Mouse (Mus musculus) liver, embryonic 13.5 days (tissue): ENCODE measurements around the gene Rab23. TPM values are rescaled to one million over a fixed set of nuclear protein-coding genes. Genes with fewer than 3 reads are reported as not detected.

Source experiments
- ATAC-seq: fragments of 200-750 bp; cut with Nextera tagmentation; 2 replicates; pipeline ENCODE4 v1.8.0; 2017; ENCODE audit warnings: low read depth, mild to moderate bottlenecking, moderate number of reproducible peaks, moderate library complexity
- DNase-seq: peaks from one replicate; pipeline ENCODE4 v3.0.0; 2022
- H3K27ac ChIP-seq: fragments of 300-500 bp; sonication (generic); 2 replicates; pipeline ENCODE4 v1.5.1; 2015; ENCODE audit warnings: moderate library complexity, mild to moderate bottlenecking, inconsistent platforms
- H3K27me3 ChIP-seq: fragments of 300-500 bp; sonication (generic); 2 replicates; pipeline ENCODE4 v1.6.1; 2015; ENCODE audit warnings: mild to moderate bottlenecking, inconsistent platforms
- H3K36me3 ChIP-seq: fragments of 300-500 bp; sonication (generic); 2 replicates; pipeline ENCODE4 v1.6.1; 2015; ENCODE audit warnings: mild to moderate bottlenecking, inconsistent platforms
- H3K4me1 ChIP-seq: fragments of 300-500 bp; sonication (generic); replicated peaks from 2 replicates; pipeline ENCODE4 v1.6.1; 2015; ENCODE audit warnings: inconsistent platforms
- H3K4me2 ChIP-seq: fragments of 300-500 bp; sonication (generic); 2 replicates; pipeline ENCODE4 v1.6.1; 2015; ENCODE audit warnings: inconsistent platforms, mild to moderate bottlenecking, moderate library complexity
- H3K4me3 ChIP-seq: fragments of 300-500 bp; sonication (generic); replicated peaks from 2 replicates; pipeline ENCODE4 v1.5.1; 2015; ENCODE audit warnings: mild to moderate bottlenecking, inconsistent platforms
- H3K9ac ChIP-seq: fragments of 300-500 bp; sonication (generic); 2 replicates; pipeline ENCODE4 v1.6.1; 2015; ENCODE audit warnings: mild to moderate bottlenecking, inconsistent platforms
- H3K9me3 ChIP-seq: fragments of 300-500 bp; sonication (generic); replicated peaks from 2 replicates; pipeline ENCODE4 v1.6.1; 2016; ENCODE audit warnings: inconsistent platforms
- WGBS: fragments of 180-500 bp; shearing (Covaris S2); methylation state at CpG from one replicate; pipeline ENCODE4 v1.1.7; 2015; ENCODE audit not compliant: insufficient replicate concordance; 5-methylcytosine and 5-hydroxymethylcytosine counted together
- polyA plus RNA-seq: library from polyadenylated mRNA; unstranded; fragments of >200 nt; fragmentation: Nextera tagmentation; extraction: Ambion mirVana; gene quantifications from 2 replicates; pipeline ENCODE4 v1.2.1, GENCODE M21; 2015

The Rab23 gene
- polyA plus RNA-seq = 4.8 and 5.6 TPM in 2 replicates

DNA sequence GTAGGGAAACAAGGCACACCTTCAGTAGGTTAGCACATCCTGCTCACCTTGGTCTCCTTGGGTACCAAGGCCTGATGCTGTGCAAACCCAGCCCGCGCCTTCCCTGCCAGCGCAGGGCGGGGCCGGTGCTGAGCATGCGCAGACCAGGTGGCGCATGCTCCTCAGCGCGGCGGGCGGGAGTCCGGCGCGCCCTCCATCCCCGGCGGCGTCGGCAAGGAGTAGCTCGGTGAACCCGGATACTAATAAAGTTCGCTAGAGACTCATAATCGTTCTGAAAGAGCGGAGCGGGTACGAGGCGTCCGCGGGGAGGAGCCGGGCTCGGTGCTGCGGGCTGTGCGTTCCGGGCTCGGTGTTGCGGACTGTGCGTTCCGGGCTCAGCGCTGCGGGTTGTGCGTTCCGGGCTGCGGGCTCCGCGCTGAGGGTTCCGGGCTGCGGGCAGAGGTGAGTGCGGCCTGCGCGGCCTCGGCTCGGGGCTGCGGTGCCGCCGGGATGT, at the start of gene Rab23:
Gene Rab23 (plus strand): TSS at position 155 of the 493 bp plus-strand sequence.
- peak; percentile 64 for DNase-seq
- H3K4me1 ChIP-seq = peaks cover 16% of the 10 kb centered on the region
- peak within 1 kb of the TSS; percentile 80 for H3K4me3 ChIP-seq
- peaks cover 4% of the 10 kb centered on the region for H3K27me3 ChIP-seq
- peak; percentile 94 for ATAC-seq
- no peaks in the 10 kb centered on the region for H3K9me3 ChIP-seq
- H3K4me2 ChIP-seq = peak within 1 kb of the TSS; percentile 79
- H3K9ac ChIP-seq = peak within 1 kb of the TSS; percentile 87
- H3K27ac ChIP-seq = peak within 1 kb of the TSS; percentile 84
- peaks cover 21% of the 10 kb centered on the region for H3K36me3 ChIP-seq
- under 1% methylated on average over 54 of the region's 54 CpGs for WGBS

DNA sequence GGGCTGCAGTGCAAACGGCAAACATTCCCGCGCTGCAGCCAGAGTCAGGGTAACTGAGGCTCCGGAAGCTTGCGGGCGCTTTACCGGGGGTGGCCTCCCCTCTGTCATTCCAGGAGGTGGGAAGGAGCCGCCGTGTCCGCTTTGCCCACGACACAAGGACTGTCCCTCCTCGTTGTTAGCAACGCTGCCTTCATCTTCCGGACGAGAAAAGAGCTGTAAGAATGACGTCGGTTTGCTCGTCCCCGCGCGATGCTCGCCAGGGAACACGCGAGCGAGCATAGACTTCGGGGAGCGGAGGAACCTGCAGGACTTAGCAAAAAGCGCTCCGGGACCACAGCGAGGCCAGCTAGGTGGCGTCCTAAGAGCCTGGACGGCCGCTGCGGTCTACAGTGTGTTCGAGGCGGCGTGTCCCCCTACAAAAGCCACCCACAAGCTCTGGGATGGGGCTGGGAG, 49.5 kb upstream of the Rab23 start:
- peak; percentile 70 for DNase-seq
- Histone ChIP-seq H3K9me3 (no peaks in the 10 kb centered on the region), H3K27ac (peak overlapping the region; percentile 92), H3K9ac (peak overlapping the region; percentile 84), H3K4me1 (peaks cover 59% of the 10 kb centered on the region), H3K4me3 (peak overlapping the region; percentile 83), H3K27me3 (peaks cover 6% of the 10 kb centered on the region; the same call in 1 of the 2 replicates), H3K36me3 (peaks cover 30% of the 10 kb centered on the region), H3K4me2 (peak overlapping the region; percentile 93)
- ATAC-seq = peak; percentile 71
- WGBS = under 1% methylated on average over 37 of the region's 37 CpGs

- Histone ChIP-seq H3K27ac (peak overlapping the region; percentile 55; the same call in 1 of the 2 replicates), H3K4me2 (peak overlapping the region; percentile 26; the same call in 1 of the 2 replicates), H3K4me3 (no peak overlapping the region), H3K9ac (no peak overlapping the region), H3K27me3 (peaks cover 6% of the 10 kb centered on the region; the same call in 1 of the 2 replicates), H3K4me1 (peaks cover 46% of the 10 kb centered on the region), H3K9me3 (no peaks in the 10 kb centered on the region), H3K36me3 (peaks cover 18% of the 10 kb centered on the region)
- ATAC-seq (no peak), DNase-seq (no peak)
- 79% methylated on average over 5 of the region's 5 CpGs for WGBS
Measured at GRCm38 (mm10) chr1:33671441-33671840, 48.2 kb upstream of the Rab23 start.

DNA sequence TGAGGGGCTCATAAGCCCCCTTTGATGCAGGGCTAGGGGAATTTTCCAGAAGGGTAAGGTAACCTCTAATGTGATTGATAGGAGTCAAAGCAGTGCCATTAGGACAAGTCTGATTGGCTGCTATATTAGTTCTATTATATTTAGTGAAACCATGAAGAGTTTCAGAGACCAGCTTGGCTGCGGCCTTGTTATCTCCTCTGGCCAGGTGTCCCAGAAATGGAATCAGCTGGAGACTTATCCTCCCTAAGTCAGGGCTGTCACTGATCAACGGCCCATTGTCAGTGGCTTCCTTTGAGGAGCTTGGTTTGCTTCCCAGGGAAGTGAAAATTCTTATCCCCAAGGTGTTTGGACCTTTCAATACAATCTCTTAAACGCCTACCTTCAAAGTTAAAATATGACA, 47.6 kb upstream of the Rab23 start:
- peak overlapping the region; percentile 43 for H3K4me2 ChIP-seq
- DNase-seq (peak; percentile 61), ATAC-seq (peak; percentile 71)
- no peak overlapping the region; the same call in 1 of the 2 replicates for H3K9ac ChIP-seq
- WGBS = 32% methylated on average over 3 of the region's 3 CpGs
- peaks cover 6% of the 10 kb centered on the region; the same call in 1 of the 2 replicates for H3K27me3 ChIP-seq
- H3K27ac ChIP-seq = peak overlapping the region; percentile 69
- H3K4me1 ChIP-seq = peaks cover 40% of the 10 kb centered on the region
- peaks cover 12% of the 10 kb centered on the region for H3K36me3 ChIP-seq
- H3K4me3 ChIP-seq = no peak overlapping the region
- no peaks in the 10 kb centered on the region for H3K9me3 ChIP-seq

GRCm38 (mm10) chr1:33672514-33672913, 47.2 kb upstream of the Rab23 start:
- Histone ChIP-seq H3K4me3 (no peak overlapping the region), H3K27ac (no peak overlapping the region; the same call in 1 of the 2 replicates), H3K9ac (no peak overlapping the region), H3K27me3 (peaks cover 6% of the 10 kb centered on the region; the same call in 1 of the 2 replicates), H3K36me3 (peaks cover 8% of the 10 kb centered on the region), H3K9me3 (no peaks in the 10 kb centered on the region), H3K4me1 (peaks cover 36% of the 10 kb centered on the region), H3K4me2 (no peak overlapping the region)
- 30% methylated on average over 3 of the region's 3 CpGs for WGBS
- peak; percentile 11 for DNase-seq
- no peak for ATAC-seq

GRCm38 (mm10) chr1:33673158-33673960, 46.3 kb upstream of the Rab23 start:
- H3K9me3 ChIP-seq = no peaks in the 10 kb centered on the region
- H3K27me3 ChIP-seq = peaks cover 6% of the 10 kb centered on the region; the same call in 1 of the 2 replicates
- H3K4me1 ChIP-seq = peaks cover 27% of the 10 kb centered on the region
- no peak for ATAC-seq
- no peak for DNase-seq
- H3K27ac ChIP-seq = no peak overlapping the region
- H3K4me2 ChIP-seq = no peak overlapping the region
- H3K4me3 ChIP-seq = no peak overlapping the region
- WGBS = 69% methylated on average over 17 of the region's 17 CpGs
- H3K9ac ChIP-seq = no peak overlapping the region
- no peaks in the 10 kb centered on the region for H3K36me3 ChIP-seq

GRCm38 (mm10) chr1:33680435-33680834, 39.3 kb upstream of the Rab23 start:
- H3K36me3 ChIP-seq = no peaks in the 10 kb centered on the region
- no peak for ATAC-seq
- WGBS = 28% methylated on average over 3 of the region's 4 CpGs
- DNase-seq = no peak
- H3K4me1 ChIP-seq = no peaks in the 10 kb centered on the region
- no peak overlapping the region for H3K27ac ChIP-seq
- no peak overlapping the region for H3K9ac ChIP-seq
- no peaks in the 10 kb centered on the region for H3K27me3 ChIP-seq
- no peaks in the 10 kb centered on the region for H3K9me3 ChIP-seq
- no peak overlapping the region for H3K4me3 ChIP-seq
- no peak overlapping the region for H3K4me2 ChIP-seq

- no peaks in the 10 kb centered on the region for H3K9me3 ChIP-seq
- no peak overlapping the region for H3K27ac ChIP-seq
- H3K36me3 ChIP-seq = no peaks in the 10 kb centered on the region
- WGBS = 79% methylated on average over 7 of the region's 7 CpGs
- H3K4me1 ChIP-seq = no peaks in the 10 kb centered on the region
- ATAC-seq (no peak), DNase-seq (no peak)
- H3K4me2 ChIP-seq = no peak overlapping the region
- no peaks in the 10 kb centered on the region for H3K27me3 ChIP-seq
- no peak overlapping the region for H3K4me3 ChIP-seq
- H3K9ac ChIP-seq = no peak overlapping the region
Measured at GRCm38 (mm10) chr1:33680890-33681289, 38.8 kb upstream of the Rab23 start.

GRCm38 (mm10) chr1:33684459-33684858, 35.2 kb upstream of the Rab23 start:
- Histone ChIP-seq H3K27me3 (0 out of 2 replicates have a peak, but pooled peaks cover 6% of the 10 kb centered on the region), H3K4me1 (no peaks in the 10 kb centered on the region), H3K4me3 (no peak overlapping the region), H3K4me2 (no peak overlapping the region), H3K9me3 (no peaks in the 10 kb centered on the region), H3K36me3 (no peaks in the 10 kb centered on the region), H3K9ac (no peak overlapping the region), H3K27ac (no peak overlapping the region)
- no peak for DNase-seq
- 48% methylated on average over 8 of the region's 8 CpGs for WGBS
- ATAC-seq = no peak

DNA sequence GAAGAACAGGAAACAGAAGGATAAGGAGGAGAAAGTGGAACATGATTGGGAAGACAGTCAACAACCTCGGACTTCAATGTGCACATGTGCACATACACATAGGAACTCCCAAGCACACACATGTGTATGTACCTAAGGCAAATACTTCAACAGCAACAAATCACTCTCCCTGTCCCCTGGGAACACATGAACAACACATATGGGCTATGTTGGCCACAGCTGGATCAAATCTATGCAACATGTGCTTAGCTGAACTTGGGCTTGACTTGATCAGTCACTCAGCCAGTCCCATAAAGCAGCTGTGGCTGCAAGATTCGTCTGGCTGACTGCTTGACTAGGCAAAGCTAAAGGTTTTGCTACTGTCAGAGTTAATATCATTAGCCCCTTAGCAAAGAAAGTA, 30.9 kb upstream of the Rab23 start:
- Histone ChIP-seq H3K4me2 (no peak overlapping the region), H3K9me3 (no peaks in the 10 kb centered on the region), H3K4me1 (no peaks in the 10 kb centered on the region), H3K9ac (no peak overlapping the region), H3K27ac (no peak overlapping the region), H3K4me3 (no peak overlapping the region), H3K36me3 (no peaks in the 10 kb centered on the region), H3K27me3 (0 out of 2 replicates have a peak, but pooled peaks cover 6% of the 10 kb centered on the region)
- DNase-seq = no peak
- 41% methylated on average over 2 of the region's 2 CpGs for WGBS
- no peak for ATAC-seq

- no peak for DNase-seq
- H3K4me1 ChIP-seq = no peaks in the 10 kb centered on the region
- no peak overlapping the region for H3K4me3 ChIP-seq
- H3K9me3 ChIP-seq = no peaks in the 10 kb centered on the region
- no peaks in the 10 kb centered on the region for H3K36me3 ChIP-seq
- no peak overlapping the region for H3K4me2 ChIP-seq
- H3K9ac ChIP-seq = no peak overlapping the region
- no peak for ATAC-seq
- H3K27ac ChIP-seq = no peak overlapping the region
- H3K27me3 ChIP-seq = 0 out of 2 replicates have a peak, but pooled peaks cover 6% of the 10 kb centered on the region
- WGBS = 71% methylated on average over 8 of the region's 8 CpGs
Measured at GRCm38 (mm10) chr1:33689446-33690086, 30.1 kb upstream of the Rab23 start.
